Mouse (Mus musculus) intestine, postnatal 0 days (tissue): ENCODE data around the gene Ntf3. TPM values are rescaled to one million over a fixed set of nuclear protein-coding genes. Genes with fewer than 3 reads are reported as not detected.

Experiments used
- ATAC-seq: fragments of 200-750 bp; cut with Nextera tagmentation; 2 replicates; pipeline ENCODE4 v1.8.0; 2017; ENCODE audit warnings: mild to moderate bottlenecking, moderate TSS enrichment, moderate library complexity
- H3K27ac ChIP-seq: fragments of 300-500 bp; sonication (generic); 2 replicates; pipeline ENCODE4 v1.5.1; 2014; ENCODE audit warnings: mild to moderate bottlenecking, low read depth, low read length, moderate library complexity
- H3K27me3 ChIP-seq: fragments of 300-500 bp; sonication (generic); replicated peaks from 2 replicates; pipeline ENCODE4 v1.6.1; 2014; ENCODE audit warnings: low read length, mixed read lengths; ENCODE audit not compliant: control insufficient read depth, insufficient read depth
- H3K36me3 ChIP-seq: fragments of 300-500 bp; sonication (generic); 2 replicates; pipeline ENCODE4 v1.6.1; 2014; ENCODE audit warnings: mild to moderate bottlenecking, moderate library complexity; ENCODE audit not compliant: control insufficient read depth, insufficient read depth
- H3K4me1 ChIP-seq: fragments of 300-500 bp; sonication (generic); replicated peaks from 2 replicates; pipeline ENCODE4 v1.6.1; 2014; ENCODE audit warnings: antibody characterized with exemption, low read length, mixed read lengths; ENCODE audit not compliant: control insufficient read depth, insufficient read depth
- H3K4me2 ChIP-seq: fragments of 300-500 bp; sonication (generic); replicated peaks from 2 replicates; pipeline ENCODE4 v1.6.1; 2014; ENCODE audit warnings: low read depth, mild to moderate bottlenecking, moderate library complexity
- H3K4me3 ChIP-seq: fragments of 300-500 bp; sonication (generic); 2 replicates; pipeline ENCODE4 v1.5.1; 2014; ENCODE audit warnings: low read depth, low read length
- H3K9ac ChIP-seq: fragments of 300-500 bp; sonication (generic); 2 replicates; pipeline ENCODE4 v1.6.1; 2014; ENCODE audit warnings: mild to moderate bottlenecking, low read depth, low read length
- H3K9me3 ChIP-seq: fragments of 300-500 bp; sonication (generic); 2 replicates; pipeline ENCODE4 v1.6.1; 2016; ENCODE audit warnings: mixed run types; ENCODE audit not compliant: control insufficient read depth
- CTCF ChIP-seq: sonication (generic); IDR thresholded peaks from 2 replicates; pipeline ENCODE4 v1.5.1; 2016; ENCODE audit warnings: low read depth, mild to moderate bottlenecking, control low read depth, antibody characterized with exemption, moderate library complexity
- WGBS: fragments of 180-500 bp; shearing (Covaris S2); extraction: QIAGEN DNeasy Blood & Tissue Kit; methylation state at CpG from one replicate; pipeline ENCODE4 v1.1.7; 2014; 5-methylcytosine and 5-hydroxymethylcytosine counted together
- polyA plus RNA-seq: library from polyadenylated mRNA; unstranded; fragments of >200 nt; fragmentation: Nextera tagmentation; extraction: Ambion mirVana; gene quantifications from 2 replicates; pipeline ENCODE4 v1.2.1, GENCODE M21; 2015

The Ntf3 gene
- polyA plus RNA-seq, 1 experiment from 2014 or later, result 8.1 TPM

DNA sequence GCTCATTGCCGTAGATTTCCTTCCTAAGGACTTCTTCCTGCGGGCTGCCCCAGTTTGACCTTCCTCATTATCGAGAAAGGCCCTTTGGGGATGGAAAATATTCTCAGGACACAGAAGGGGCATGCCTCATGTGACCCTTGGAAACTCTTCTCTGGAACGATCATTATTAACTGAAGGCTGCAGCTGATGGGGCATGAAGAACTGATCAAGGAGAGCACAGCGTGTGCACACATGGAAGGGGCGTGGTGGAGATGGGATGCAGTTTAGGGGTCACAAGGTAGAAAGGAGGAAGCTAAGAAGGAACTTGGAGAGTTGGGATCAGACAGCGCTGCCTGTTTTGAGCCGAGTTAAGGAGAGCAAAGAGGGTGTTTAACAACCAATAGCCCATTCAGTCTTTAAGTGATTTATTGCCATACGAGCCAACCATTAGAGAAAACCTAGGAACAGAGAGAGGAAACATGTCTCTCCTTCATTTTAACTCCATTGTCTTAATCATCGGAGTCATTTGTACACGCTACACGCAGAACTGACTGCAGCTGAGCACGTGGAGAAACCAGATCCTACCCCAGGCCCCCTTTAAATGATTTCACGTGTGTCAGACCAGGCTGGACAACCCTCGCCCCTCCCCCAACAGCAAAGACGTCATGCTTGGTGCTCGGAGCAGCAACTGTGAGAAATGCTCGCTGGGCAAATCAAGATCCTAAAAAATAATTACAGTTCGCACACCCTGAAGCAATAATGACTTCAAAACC is 32.4 kb downstream of the Ntf3 start:
- Histone ChIP-seq H3K4me3 (no peak overlapping the region), H3K27me3 (no peaks in the 10 kb centered on the region), H3K4me1 (no peaks in the 10 kb centered on the region), H3K27ac (no peak overlapping the region), H3K9me3 (no peaks in the 10 kb centered on the region), H3K36me3 (no peaks in the 10 kb centered on the region), H3K9ac (no peak overlapping the region), H3K4me2 (no peak overlapping the region)
- ATAC-seq, result no peak
- 65% methylated on average over 19 of the region's 19 CpGs for WGBS
- TF ChIP-seq CTCF, result no peak

DNA sequence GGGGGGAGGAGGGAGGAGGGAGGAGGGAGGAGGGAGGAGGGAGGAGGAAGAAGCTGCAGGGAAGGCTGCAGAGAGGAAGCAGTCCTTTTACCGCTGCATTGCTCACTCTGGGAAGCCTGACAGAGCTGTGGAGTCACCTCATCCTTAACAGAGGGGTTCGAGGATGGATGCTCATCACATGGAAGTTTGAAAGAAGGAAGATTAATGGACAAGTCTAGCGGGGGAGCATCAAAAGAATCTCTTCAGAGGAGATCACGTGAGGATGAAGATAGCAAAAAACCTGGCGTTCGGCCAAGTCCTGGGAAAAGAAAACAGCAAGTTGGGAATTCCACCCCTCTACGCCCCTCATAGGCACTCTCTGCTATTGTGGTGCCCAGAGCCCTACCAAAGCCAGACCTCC is 38.5 kb downstream of the Ntf3 start:
- Histone ChIP-seq H3K4me3 (no peak overlapping the region), H3K4me1 (no peaks in the 10 kb centered on the region), H3K36me3 (no peaks in the 10 kb centered on the region), H3K9me3 (no peaks in the 10 kb centered on the region), H3K27me3 (no peaks in the 10 kb centered on the region), H3K27ac (no peak overlapping the region), H3K4me2 (no peak overlapping the region), H3K9ac (no peak overlapping the region)
- ATAC-seq, result no peak
- no peak for TF ChIP-seq CTCF
- WGBS, result 50% methylated on average over 7 of the region's 7 CpGs

DNA sequence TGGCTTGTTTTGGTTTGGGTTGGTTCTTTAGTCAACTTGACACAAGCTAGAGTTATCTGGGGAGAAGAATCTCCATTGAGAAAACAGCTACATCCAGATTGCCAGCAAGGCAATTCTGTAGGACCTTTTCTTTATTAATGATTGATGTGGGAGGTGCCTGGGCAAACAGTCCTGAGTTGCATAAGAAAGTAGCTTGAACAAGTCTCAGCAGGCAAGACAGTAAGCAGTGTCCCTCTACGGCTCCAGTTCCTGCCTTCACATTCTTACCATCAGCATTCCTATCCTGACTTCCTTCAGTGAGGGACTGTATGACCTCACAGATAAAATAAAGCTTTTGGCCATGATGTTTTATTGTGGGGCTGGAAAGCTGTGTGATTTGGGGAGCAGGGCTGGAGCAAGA is 48.5 kb downstream of the Ntf3 start:
- TF ChIP-seq CTCF, result no peak
- no peak overlapping the region for H3K4me3 ChIP-seq
- WGBS, result 31% methylated on average over 1 of the region's 1 CpGs
- no peak overlapping the region for H3K27ac ChIP-seq
- no peaks in the 10 kb centered on the region for H3K27me3 ChIP-seq
- H3K9me3 ChIP-seq, result no peaks in the 10 kb centered on the region
- no peak overlapping the region for H3K9ac ChIP-seq
- no peaks in the 10 kb centered on the region for H3K4me1 ChIP-seq
- H3K36me3 ChIP-seq, result no peaks in the 10 kb centered on the region
- H3K4me2 ChIP-seq, result no peak overlapping the region
- no peak for ATAC-seq

DNA sequence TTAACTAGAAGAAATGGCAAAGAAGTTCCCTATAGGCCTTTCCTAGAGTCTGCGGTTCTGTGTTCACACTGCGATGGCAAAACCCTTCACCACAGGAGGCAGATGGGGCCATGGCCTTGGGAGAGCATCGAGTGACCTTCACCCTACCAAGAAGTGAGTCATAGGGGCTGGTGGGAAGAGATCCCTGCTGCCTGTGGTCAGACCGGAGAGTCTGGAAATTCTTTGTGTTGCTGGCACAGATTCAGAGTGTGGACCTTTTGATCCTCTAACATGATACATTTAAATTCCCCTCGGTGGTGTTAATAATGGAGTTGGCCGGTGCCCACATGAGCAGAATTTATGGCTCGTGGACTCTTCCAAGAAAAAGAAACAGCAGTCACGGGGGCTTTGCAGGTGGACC is 49.5 kb downstream of the Ntf3 start:
- no peak for ATAC-seq
- Histone ChIP-seq H3K9me3 (no peaks in the 10 kb centered on the region), H3K27me3 (no peaks in the 10 kb centered on the region), H3K4me2 (no peak overlapping the region), H3K9ac (no peak overlapping the region), H3K36me3 (no peaks in the 10 kb centered on the region), H3K4me3 (no peak overlapping the region), H3K27ac (no peak overlapping the region), H3K4me1 (no peaks in the 10 kb centered on the region)
- TF ChIP-seq CTCF, result no peak
- 80% methylated on average over 8 of the region's 8 CpGs for WGBS

DNA sequence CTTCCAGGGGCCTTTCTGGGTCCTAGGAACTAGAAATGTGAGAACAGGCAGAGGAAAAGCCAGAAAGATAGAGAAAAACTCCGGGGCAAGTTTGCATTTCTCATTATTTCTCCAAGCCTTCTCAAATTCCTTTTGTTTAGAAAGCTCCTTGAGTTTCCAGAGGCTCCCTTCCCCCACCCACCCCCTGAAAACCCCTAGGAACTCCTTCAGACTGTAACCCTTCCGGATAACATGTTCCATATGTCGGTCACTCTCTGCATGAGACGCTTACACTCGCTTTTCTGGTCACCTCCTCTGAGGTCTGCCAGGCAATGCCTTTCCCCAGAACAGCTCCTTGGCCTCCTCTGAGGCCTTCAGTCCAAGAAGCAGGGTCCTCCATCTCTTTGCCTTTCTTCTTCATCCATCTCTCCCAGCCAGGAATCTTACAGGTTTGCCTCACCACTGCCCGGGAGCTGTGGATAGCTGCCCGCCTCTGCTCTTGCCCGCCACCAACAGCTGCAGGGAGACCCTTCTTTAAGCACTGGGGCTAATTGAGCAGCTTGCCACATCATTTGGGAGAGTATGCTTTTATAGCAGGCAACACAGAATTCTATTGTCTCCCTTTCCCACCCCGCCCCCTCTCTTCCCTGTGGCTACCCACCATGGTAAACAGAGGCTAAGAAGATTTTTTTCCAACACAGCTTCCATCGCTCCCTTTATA is 51.6 kb downstream of the Ntf3 start:
- TF ChIP-seq CTCF, result no peak
- Histone ChIP-seq H3K27ac (no peak overlapping the region), H3K27me3 (no peaks in the 10 kb centered on the region), H3K4me3 (no peak overlapping the region), H3K9me3 (no peaks in the 10 kb centered on the region), H3K36me3 (no peaks in the 10 kb centered on the region), H3K4me1 (no peaks in the 10 kb centered on the region), H3K9ac (no peak overlapping the region), H3K4me2 (no peak overlapping the region)
- no peak for ATAC-seq
- 42% methylated on average over 10 of the region's 10 CpGs for WGBS

DNA sequence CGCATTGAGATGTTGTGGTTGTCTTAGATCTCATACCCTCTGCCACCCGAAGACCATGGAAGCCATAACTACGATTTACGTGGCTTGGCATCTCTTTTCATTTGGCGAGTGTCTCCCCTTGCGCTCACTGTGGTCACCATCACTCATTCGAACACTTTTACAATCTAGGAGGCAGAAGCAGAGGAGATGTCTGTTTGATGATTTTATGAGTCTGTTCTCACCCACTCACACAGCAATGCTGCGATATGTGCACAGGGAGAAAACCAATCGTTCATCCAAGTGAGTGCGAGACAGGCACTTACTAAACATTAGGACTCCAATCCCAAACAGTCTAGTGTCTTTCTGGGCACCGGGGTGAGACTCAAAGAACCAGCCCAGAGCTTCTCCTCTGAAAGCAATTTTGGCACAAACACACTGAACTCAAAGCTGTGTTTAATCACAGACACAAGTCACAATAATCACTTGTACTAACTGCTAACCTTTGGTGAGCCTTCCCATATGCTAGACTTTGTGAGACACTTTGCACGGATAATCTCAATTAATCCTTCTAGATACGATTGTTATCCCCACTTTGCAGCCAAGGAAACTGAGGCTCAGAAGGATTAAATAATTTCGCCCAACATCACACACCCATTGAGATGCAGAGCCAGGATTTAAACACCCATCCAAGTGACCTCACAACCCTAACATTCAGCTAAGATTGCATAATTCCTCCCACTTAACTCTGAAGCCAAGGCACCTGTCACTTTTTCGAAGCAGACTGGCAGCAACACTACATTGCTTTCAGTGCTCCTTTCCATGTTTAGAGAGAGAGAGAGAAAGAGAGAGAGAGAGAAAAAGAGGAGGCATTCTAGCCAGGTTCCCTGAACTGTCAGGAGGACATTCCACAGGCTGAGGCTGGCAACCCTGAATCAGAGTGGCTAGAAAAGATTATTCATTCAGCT is 55.5 kb downstream of the Ntf3 start:
- H3K9me3 ChIP-seq, result no peaks in the 10 kb centered on the region
- H3K4me1 ChIP-seq, result no peaks in the 10 kb centered on the region
- no peak overlapping the region for H3K4me2 ChIP-seq
- no peaks in the 10 kb centered on the region for H3K27me3 ChIP-seq
- no peak overlapping the region for H3K9ac ChIP-seq
- WGBS, result 71% methylated on average over 15 of the region's 15 CpGs
- no peak overlapping the region for H3K4me3 ChIP-seq
- no peaks in the 10 kb centered on the region for H3K36me3 ChIP-seq
- ATAC-seq, result no peak
- no peak for TF ChIP-seq CTCF
- no peak overlapping the region for H3K27ac ChIP-seq
